Mouse (Mus musculus) urinary bladder, postnatal 25 days (tissue): ENCODE measurements around the gene Lyzl6.

Experiments used
- DNase-seq: peaks from one replicate; pipeline ENCODE4 v3.0.0; 2022; ENCODE audit warnings: low spot score

Lyzl6 gene

DNA sequence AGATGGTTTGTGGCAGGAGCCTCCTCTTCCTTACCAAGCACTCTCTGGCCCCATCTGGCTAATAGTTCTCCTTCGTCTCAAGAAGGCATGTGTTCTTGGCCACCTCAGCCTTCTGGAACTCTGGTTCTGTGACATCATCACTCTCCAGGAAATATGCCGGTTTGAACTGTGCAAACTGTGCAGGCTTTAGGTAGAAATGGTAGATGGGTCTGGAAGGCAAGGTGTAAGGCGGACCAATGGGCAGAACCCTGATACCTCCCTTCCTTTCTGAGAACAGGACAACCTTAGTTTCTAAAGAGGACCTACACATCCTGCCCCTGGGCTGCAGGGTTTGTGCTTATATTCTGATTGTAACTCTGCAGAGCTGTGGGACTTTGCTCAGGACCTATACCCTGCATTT lies at the start of gene Lyzl6:
Gene Lyzl6, minus strand, starts transcription at position 101 of the 400 bp plus-strand sequence.
- DNase-seq, result no peak

DNA sequence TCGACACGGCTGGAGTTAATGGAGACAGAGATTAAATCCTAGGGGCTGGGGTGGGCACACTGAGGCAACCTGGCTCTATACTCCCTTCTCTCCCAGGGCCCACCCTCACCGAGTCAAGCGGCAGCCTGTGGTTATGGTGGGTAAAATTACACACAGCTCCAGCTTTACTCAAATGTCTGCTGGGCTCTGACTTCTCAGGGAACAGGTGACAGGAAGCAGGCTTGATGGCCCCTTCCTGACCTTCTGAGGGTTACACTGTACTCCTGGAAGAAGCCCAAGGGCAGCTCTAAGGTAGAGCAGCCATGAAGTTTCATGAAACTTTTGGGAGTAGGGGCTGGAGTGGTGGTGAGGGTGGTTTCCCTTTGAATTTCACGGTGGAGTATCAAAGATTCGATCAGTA lies 48.0 kb upstream of the Lyzl6 start:
- DNase-seq, result no peak

DNA sequence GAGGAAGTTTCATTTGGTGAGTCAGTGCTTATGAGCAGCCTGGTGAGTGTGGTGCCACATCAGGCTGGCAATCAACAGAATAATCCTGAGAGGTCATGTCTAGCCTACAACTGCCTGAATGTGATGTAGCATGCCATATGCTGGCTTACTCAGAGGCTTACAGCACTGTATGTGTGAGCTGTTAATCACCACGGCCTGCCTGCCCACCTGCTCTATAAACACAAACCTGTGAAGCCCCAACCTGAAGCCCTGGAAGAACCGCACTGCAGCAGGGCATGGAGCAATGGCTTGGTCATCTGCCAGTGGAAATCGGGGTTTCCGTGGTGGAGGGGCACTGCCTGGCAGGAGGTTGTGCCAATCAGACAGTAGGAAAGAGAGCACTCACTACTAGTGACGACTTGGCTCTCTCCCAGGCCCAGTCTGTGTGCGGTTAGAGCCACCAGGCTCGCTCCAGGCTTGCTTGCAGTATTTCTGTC lies 46.6 kb upstream of the Lyzl6 start:
- no peak for DNase-seq

DNA sequence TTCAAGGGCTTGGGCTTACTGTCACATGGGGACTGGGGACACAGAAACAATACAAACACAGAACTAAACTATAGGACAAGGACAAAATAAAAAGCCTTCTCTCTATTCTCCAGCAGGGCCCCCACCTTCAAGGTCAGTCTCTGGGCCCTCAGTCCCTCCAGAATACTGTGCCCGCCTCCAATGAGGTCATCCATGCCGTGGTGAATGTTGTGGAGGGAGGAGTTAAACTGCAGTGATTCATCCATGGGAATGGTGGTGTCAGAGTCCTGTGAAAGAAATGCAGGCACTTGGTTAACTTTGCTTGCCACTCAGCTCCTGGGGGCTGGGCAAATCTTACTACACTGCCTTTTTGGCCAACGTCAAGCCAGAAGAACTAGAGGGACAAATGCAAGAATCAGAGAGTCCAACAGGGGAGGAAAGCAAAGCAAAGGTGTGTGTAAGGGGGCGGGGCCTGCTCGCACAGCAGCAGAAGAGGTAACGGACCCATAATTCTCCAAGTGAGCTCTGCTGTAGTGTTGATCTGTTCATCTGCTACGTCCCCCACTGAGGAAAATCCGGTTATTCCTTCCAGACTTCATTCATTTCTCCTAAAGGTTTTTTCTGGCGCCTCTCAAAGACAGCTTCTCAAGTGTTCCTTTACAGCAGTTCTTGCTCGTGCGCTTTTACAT lies 45.1 kb upstream of the Lyzl6 start:
- DNase-seq, result no peak

DNA sequence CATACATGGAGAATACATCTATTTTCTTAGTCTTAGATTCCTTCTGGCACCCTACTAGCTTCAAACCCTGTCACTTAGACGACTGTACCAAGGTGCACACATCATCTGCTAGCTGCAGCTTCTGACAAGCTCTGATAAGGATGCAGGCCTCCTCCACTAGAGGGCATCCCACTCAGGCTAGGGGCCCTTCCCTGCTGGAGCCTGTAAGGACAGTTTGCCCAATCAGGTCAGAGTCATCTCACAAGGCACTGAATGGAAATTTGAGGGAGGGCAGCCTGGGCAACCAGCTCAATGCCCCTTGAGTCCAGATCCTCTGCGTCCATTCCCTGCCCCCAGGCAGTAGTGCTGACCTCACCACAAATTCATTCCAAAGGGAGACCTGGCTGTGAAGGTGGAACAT lies 38.4 kb upstream of the Lyzl6 start:
- peak; percentile 26 for DNase-seq

DNA sequence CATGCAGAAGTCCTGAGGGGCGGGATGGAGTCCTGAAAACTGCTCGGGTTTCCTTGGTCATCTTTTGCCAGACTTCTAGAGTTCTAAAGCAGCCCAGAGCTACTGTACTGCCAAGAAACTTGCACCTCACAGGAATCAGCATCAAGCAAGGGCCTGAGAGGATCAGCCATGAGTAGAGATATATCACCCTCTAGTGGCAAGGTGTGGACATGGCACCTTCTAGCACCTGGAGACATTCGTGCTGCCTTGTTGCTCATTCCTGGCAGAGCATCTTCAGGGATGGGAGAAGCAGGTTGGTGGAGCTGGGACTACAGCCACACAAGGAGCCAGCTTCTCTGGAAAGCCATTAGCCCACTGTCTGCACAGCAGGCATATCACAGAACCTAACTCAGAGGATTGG lies 36.9 kb upstream of the Lyzl6 start:
- DNase-seq, result peak; percentile 23

DNA sequence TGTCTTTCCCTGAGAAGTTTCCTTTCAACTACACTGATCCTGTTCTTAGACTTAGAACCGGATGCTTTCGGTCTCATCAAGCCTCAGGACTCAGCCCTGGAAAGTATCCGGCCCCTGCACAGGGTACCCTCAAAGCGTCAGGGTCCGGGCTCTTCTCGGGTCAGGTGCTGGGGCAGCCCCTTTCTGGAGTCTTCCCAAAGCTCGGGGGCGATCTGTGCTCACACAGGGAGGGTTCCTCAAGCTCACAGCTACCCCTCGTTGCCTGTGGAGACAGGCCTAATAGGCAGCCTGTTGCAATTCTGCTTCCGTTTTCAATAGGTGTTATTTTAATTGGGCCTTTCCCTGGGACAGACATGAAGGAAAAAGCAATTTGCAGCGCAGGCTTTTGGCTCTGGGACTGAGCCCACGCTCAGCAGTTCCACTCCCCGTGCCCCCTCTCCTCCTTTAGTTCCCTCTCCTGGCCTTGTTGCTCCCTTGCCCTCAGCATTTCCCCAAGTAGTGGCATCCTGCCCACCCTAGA lies 28.3 kb upstream of the Lyzl6 start:
- DNase-seq, result no peak

DNA sequence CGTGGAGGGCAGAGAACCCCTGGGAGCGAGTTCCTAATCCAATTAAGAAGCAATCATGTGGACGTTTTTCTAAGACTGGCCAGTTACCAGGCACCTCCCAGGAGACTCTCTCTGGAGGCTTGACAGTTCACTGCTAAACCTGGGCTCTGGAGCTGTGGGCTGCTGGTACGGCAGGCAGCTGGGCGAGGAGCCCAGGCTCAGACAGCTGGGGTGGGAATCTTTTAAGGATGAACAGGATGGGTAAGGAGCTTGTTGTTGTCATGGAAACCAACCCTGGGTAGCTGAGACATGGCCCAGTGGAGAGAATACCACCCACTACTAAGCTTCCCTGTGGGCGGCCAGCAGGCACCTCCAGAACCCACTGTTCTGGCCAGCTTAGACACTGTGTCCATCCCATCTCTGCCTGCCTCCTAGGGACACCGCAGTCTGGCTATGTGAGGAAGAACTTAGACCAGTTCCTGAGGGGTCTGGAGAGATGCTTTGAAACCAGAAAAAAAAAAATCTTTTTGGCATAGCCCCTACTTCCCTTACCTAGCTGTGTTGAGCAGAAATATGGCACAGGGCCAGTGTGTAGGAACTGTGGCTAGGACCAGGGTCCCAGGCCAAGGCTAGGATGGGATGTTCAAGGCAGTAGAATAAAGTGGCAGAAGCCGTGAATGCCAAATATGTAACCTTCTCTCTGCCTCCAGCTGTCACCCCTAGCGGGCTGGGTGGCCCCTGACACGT lies 27.7 kb upstream of the Lyzl6 start:
- no peak for DNase-seq

DNA sequence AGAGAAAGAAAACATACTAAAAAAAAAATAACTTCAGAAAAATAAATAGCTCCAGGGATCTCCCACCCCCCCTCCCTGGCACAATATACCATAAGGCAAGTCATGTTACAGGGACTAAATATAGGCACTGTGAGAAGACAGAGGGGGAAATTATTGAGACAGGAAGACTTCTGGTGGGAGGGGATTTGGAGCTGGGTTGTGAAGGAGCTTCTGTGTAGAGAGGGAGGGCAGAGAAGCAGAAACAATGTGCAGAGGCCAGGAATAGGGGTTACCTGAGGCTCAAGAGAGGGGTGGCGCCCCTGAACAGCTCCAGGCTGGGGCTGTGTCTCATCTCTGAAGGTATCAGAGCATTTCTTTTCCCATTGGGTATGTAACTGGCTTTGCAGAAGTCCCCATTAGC lies 27.0 kb upstream of the Lyzl6 start:
- DNase-seq, result no peak

DNA sequence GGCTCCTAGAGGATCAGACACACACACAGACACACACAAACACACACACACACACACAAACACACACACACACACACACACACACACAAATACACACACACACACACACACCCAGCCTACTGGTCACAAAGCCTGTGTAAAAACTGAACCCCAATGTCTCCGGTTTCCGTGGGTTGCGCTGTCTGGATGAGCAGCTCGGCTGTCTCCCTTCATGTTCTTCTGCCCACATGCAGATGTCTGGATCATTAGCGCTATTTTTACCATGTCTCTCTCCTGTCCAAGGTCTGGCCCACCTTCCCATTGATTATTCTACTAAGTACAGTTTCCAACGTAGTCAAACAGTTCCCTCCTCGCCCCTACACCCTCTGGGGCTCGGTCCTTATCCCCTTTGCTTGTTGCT lies 24.4 kb upstream of the Lyzl6 start:
- DNase-seq, result no peak

DNA sequence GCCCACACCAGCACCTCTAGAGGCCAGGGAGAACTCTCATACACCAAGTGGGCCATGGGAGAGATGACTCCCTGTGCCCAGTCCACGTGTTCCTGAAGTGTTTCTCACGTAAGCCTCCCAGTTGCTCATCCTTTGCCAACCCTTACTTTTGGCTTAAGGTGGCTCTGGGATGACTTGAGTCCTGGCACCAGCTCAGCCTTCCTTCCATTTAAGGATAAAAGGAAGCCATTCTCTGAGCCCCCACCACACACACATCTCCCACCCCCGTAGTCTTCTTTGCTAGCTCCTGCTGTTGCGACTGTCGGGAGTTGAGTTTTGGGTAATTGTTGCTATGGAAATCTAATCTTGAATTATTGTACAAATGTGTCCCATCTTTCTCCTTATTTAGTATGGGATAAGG lies 23.9 kb upstream of the Lyzl6 start:
- DNase-seq, result no peak

DNA sequence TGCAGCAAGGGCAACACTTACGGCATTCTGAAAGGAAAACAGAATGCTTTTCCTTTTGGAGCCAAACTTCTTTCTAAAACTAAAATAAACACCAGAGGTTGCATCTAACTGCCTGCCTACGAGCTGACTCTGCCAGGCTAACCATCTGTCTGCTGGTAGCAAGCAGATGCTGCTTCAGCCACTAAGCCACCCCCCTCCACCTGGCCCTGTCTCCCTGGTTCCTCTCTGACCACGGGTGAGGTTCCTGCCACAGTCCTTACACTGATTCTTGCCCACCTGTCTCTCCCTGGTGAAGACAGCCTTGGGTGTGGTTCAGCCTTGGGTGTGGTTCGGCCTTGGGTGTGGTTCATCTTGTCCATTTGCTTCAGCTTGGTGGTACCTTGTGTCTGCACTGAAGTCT lies 23.2 kb upstream of the Lyzl6 start:
- no peak for DNase-seq

DNA sequence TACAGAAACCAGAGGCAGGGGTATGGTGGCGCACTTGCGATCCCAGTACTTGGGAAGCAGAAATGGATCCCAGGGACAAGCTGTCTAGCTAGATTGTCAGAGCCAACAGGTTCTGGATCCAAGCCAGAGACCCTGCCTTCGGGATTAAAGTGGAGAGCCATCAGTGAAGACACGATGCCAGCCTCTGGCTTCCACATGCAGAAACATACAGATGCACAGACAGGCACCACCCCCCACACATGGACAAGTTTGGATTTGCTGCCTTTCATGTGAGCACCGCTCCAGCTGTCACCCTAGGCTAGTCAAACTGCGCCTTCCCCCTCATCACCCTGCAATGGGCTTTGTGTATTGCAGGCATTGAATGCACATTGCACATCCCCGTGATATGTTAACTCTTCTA lies 19.5 kb upstream of the Lyzl6 start:
- no peak for DNase-seq

DNA sequence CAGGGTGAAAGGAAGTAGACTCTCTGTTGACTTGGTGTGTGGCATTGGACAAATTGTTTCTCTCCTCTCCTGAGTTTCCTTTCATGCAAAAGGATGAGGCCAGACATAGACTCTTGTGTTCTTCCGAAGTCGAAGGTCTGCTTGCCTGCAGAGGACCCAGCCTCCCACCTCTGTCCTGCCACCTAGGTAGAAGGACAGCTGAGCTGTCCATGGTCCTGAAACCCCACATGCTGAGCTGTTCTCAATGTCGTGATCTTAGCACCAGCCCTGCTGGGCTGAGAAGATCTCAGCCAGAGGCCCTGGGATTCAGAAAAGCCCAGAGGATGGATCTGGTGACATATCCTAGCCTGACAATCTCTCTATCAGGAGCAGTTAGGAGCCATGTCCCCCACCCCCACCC lies 17.8 kb upstream of the Lyzl6 start:
- DNase-seq, result peak; percentile 43

DNA sequence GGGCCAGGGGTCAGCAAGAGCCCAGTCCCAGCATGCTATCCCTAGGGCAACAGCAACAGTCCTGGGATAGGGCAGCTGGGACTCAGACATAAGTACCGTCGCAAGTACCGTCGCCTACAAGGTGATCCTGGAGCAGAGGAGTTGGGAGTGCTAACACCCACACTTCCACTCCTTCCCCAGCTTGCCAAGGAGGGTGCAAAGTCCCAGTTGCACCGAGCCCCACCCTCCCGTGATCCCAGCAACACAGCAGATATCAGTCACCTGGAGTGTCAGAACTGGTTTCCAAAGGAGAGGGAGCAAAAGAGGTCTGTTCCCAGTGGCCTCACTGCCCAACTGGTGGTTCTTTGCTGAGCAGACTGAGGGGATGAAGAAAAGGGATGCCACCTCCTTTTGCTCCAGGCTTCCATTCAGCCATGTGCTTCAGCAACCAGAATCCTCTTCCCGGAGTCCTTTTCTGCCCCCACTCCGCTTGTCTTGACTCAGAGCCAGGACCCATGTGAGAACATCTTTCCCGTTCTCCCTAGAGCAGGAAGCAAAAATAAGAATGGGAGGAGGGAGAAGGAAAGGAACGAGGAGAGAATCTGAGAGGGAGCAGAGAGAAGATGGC lies 14.8 kb upstream of the Lyzl6 start:
- no peak for DNase-seq

DNA sequence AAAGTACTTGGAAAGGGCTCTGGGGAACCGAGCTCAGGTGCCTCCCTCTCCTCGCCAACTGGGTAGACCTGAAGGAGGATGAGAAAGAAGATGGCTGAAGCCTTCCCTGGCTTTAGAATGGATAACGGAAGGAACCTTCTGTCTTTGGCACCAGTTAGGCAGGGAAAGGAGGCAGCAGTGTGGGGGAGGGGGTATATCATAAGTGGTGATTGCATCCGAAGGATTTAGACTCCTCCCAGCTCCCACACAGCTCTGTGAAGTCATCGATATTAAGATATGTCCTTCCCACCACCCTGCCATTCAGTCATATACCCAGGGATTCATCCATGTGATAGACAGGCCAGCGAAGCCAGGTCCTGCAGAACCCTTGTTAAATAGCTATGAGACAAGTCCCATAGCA lies 12.7 kb upstream of the Lyzl6 start:
- DNase-seq, result no peak

DNA sequence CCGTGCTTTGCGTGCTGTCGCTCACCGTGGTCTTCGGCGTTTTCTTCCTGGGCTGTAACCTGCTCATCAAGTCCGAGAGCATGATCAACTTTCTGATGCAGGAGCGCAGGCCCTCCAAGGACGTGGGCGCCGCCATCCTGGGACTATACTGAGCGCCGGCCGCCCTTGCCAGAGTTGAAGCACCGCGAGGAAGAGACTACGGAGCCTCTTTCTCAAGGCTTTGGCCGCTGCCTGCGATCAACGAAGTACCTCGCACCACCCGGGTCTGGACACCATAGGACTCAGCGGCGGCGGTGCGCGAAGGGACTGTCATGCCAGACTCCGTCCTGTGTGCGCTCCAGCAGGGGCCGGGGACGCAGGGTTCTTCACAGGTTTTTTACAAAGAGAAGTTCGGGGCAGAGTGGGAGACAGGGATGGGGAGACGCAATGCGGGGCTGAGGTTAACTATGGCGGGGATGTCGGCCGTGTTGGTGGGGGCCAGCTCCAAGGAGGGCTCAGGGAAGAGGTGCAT lies 11.3 kb upstream of the Lyzl6 start:
- no peak for DNase-seq

DNA sequence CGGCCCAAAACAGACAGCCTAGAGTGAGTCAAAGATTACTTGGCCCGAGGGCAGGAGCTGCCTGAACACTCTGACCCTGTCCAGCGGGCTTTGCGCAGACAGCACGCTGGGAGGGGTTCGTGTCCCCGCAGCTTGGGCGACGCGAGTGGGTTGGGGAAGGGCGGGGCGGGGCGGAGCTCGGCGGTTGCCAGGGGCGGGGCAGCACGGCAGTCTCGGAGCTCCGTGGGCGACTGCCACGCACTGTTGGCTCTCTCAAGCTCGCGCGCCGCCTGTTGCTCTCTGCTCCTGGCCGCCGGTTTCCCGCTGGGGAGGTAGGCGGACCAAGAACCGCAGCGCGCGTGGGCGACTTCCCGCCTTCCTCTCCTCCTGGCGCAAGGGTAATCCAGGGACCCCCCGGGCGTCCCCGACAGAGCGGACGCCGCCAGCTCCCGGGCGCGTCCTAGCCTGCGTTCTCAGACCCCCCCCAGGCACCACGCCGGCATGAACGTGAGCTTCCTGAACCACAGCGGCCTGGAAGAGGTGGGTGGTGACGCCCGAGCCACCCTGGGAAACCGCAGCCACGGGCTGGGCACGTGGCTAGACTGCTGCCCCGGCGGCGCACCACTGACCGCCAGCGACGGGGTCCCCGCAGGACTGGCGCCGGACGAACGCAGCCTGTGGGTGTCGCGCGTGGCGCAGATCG lies 10.8 kb upstream of the Lyzl6 start, which contains the start of gene Rprml:
Gene Rprml, plus strand, starts transcription at position 270 of the 682 bp plus-strand sequence.
- DNase-seq, result no peak

DNA sequence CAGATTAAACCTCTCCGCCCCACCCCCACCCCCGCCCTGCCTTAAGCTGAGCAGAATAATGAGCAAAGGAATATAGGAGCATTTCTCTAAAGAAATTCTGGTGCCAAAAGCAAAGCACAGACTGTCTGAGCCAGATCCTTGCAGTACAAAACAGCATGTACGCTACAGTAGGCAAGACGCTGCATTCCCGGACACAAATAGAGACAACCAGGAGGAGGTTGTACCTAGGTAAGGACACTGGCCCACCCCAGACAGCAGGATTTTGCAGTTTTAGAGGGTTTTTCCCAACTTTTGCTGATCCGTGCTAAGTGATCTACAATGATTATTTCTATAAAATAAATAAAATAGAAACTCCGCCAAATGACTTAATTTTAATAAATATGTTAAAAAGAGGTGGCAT lies 10.0 kb upstream of the Lyzl6 start:
- DNase-seq, result no peak

DNA sequence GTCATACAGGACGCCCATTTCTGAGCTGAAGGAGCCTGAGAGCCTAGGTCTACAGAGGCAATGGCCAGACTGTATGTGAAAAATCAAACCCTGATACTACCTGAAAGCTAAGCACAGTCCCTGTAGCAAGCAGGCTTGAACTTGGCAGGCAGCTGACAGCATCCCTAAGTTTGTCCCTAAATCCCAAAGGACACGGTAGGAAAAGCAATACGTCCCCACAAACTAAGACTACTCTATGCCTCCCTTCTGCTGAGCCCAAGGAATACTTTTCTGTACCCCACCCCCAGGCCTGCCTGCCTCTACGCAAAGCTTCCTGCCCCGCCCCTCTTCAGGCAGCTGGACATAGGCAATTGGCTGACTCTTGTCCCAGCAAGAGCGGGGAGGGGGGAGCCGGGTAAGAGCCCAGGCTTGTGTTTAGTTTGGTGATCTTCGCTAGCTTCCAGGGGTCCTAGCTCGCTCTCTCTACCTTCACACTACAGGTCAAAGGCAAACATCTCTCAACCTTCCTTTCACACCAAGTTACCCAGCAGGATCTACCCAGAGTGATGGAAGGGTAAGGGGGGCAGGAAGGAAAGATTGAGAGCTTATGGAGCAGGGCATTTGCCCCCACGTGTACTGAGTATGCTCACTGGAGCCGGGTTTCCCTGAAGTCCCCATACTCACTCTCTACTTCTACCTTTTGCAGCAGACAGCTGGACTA lies 9.4 kb upstream of the Lyzl6 start:
- no peak for DNase-seq

DNA sequence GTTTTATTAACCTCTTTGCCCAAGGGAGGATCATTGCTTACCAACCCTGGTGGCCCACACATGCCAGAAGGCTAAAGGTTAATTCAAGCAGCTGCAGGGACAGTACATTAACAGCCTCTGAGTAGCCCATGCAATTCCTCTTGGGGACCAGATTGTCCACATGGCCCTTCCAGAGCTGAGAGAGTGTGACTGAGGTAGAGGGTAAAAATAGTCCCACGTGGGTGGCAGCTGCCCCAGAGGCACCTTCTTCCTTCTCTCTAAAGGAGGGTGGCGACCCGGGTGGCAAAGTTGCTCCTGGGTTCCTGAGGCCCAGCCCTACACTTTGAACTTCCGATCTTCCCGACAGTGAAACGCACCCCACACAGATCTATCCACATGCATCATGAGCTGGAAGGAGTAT lies 7.6 kb upstream of the Lyzl6 start:
- DNase-seq, result no peak

DNA sequence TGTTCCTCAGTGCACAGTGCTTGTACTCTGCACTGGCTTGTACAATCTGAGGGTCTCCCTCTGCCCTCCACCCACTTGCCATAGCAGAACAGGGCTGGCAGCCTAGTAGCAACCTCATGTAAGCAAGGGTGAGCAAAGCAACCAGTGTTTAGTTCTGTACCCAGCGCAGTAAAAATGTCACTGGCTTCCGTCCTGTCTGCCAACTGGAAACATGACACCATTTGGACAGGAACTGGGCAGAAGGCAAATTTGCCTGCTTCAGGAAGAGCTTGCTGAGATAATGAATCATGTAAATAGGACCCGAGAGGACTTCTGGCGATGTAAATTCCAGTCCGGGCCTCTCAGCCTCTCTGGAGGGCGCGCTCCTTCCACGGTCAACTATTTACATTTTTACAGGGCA lies 7.0 kb upstream of the Lyzl6 start:
- no peak for DNase-seq
